Mouse (Mus musculus): ENCODE results near the gene Ago3. TPM values are rescaled to one million over a fixed set of nuclear protein-coding genes. Genes with fewer than 3 reads are reported as not detected.

Gene Ago3
- total RNA-seq, 2 experiments from 2014 or later = 13.4 to 14.0 TPM

- intact Hi-C loops (cut with DNase I) = no loop called here
Observed at GRCm38 (mm10) chr4:126287302-126287995, 141.9 kb downstream of the Ago3 start.

GRCm38 (mm10) chr4:126286492-126286891 lies 142.9 kb downstream of the Ago3 start, which contains the start of gene Col8a2:
Col8a2 (plus strand) TSS chr4:126286793.
- intact Hi-C loops (cut with DNase I) = no loop called here
- no peak for DNase-seq (ENCODE audit: low spot score)

More at GRCm38 (mm10) chr4:126287302-126287995, 141.9 kb downstream of the Ago3 start:
- no peak for DNase-seq (ENCODE audit: low spot score)

- no peak for DNase-seq (ENCODE audit: low spot score)
- intact Hi-C loops (cut with DNase I) = no loop called here
Observed at GRCm38 (mm10) chr4:126283582-126283981, 145.8 kb downstream of the Ago3 start.

GRCm38 (mm10) chr4:126281706-126282105 lies 147.7 kb downstream of the Ago3 start:
- intact Hi-C loops (cut with DNase I) = no loop called here
- DNase-seq (ENCODE audit: low spot score) = no peak

Other genes with a start within 250 kb of the Ago3 start
- 100 to 1,000 TPM; 108 to 111 TPM for gene Thrap3, start 226.8 kb downstream of the Ago3 start, total RNA-seq (2021)
- 100 to 1,000 TPM; 255 to 285 TPM for gene Map7d1, start 173.2 kb downstream of the Ago3 start, total RNA-seq (2021)
- gene Trappc3, start 167.2 kb downstream of the Ago3 start, total RNA-seq (2021) = 10 to 100 TPM; 43.2 to 47.1 TPM
- gene Col8a2, start 142.8 kb downstream of the Ago3 start, total RNA-seq (2021) = under 1 TPM; 0.75 to 0.81 TPM
- gene Adprhl2, start 107.9 kb downstream of the Ago3 start, total RNA-seq (2021) = 10 to 100 TPM; 11.4 to 11.9 TPM
- gene Tekt2, start 103.9 kb downstream of the Ago3 start, total RNA-seq (2021) = under 1 TPM; 0.28 to 0.44 TPM
- gene Ago1, start 39.0 kb upstream of the Ago3 start, total RNA-seq (2021) = 10 to 100 TPM; 10.7 to 12.3 TPM
- gene Ago4, start 103.9 kb upstream of the Ago3 start, total RNA-seq (2021) = 1 to 10 TPM; 7.5 to 7.9 TPM
- gene Clspn, start 127.4 kb upstream of the Ago3 start, total RNA-seq (2021) = 1 to 10 TPM in 1 of 2 experiments, under 1 TPM in 1; 0.64 to 1.1 TPM
- 10 to 100 TPM in 1 of 2 experiments, 1 to 10 TPM in 1; 9.9 to 11.3 TPM for gene 5730409E04Rik, start 180.3 kb upstream of the Ago3 start, total RNA-seq (2021)
- 100 to 1,000 TPM; 118 to 126 TPM for gene Psmb2, start 248.1 kb upstream of the Ago3 start, total RNA-seq (2021)